Mouse (Mus musculus) adrenal gland, postnatal 0 days (tissue): ENCODE results near the gene Tmem230. TPM values are rescaled to one million over a fixed set of nuclear protein-coding genes. Genes with fewer than 3 reads are reported as not detected.

ENCODE experiments used
- polyA plus RNA-seq: library from polyadenylated mRNA; unstranded; fragments of >200 nt; fragmentation: Nextera tagmentation; extraction: Ambion mirVana; gene quantifications from 2 replicates; pipeline ENCODE4 v1.2.1, GENCODE M21; 2015

Gene Tmem230
- 54.0 and 68.1 TPM in 2 replicates for polyA plus RNA-seq

DNA sequence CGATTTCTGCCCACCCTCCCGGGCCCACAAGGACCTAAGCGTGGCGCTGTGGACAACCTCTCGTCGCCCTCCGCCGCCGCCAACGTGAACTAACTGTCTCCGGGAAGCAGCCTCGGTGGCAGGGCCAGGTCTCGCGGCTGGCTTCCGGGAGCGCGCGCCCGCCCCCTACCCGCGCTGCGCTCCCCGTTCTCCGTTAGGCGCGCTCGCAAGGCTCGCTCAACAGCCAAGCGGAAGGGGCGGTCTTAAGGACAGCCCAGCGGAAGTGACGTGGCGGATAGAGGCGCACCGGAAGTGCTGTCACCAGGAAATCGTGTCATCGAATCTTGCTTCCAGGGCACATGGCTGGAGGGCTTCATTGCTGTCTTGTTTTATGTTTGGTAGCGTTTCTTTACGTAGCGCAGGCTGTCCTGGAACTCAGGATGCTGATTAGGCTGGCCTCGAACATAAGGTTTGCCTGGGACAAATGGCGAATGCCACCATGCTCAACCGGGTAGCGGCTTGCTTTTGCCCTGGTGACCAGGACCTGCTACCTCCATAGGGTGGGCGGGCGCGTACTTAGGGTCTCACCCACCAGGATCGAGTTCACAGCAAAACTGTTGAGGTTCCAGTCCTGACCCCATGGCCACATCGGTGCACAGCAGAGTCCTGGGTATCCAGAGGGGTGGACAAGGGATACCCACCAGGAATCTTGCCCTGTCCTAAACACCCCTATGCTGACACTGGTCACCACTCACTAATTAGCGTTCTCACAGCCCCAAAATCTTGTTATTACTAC, at the start of gene Tmem230:
TSS of gene Tmem230 (minus strand) at position 269 of the 775 bp plus-strand sequence.

GRCm38 (mm10) chr2:132262879-132263398, 15.3 kb upstream of the Tmem230 start, which contains the start of gene Cds2:
TSS of gene Cds2 (plus strand) at chr2:132263148.

GRCm38 (mm10) chr2:132252542-132253528, 5.2 kb upstream of the Tmem230 start, which contains the start of gene Pcna:
TSS of gene Pcna (minus strand) at chr2:132253314.

Other genes with a start within 250 kb of the Tmem230 start
- 7.7 and 13.5 TPM in 2 replicates for gene Rassf2, start 217.5 kb downstream of the Tmem230 start, polyA plus RNA-seq
- gene Slc23a2, start 102.7 kb downstream of the Tmem230 start, polyA plus RNA-seq: 19.7 and 37.9 TPM in 2 replicates
- gene Pcna, start 5.5 kb upstream of the Tmem230 start, polyA plus RNA-seq: 146 and 173 TPM in 2 replicates
- gene Cds2, start 15.3 kb upstream of the Tmem230 start, polyA plus RNA-seq: 20.9 and 30.2 TPM in 2 replicates
- 0.15 and 0.32 TPM in 2 replicates for gene Prokr2, start 137.6 kb upstream of the Tmem230 start, polyA plus RNA-seq